Mouse (Mus musculus) megakaryocyte, embryonic 14.5 days (primary cell): ENCODE data around the gene Ghitm. TPM values are rescaled to one million over a fixed set of nuclear protein-coding genes. Genes with fewer than 3 reads are reported as not detected.
"Not testable (repeated sequence)": the region's sequence is repeated elsewhere in the genome, so short reads cannot be mapped to it uniquely, and the experiment has no call there.

Source experiments
- H3K27me3 ChIP-seq: replicated peaks from 2 replicates; pipeline ENCODE3; 2012; ENCODE audit warnings: inconsistent platforms
- H3K36me3 ChIP-seq: replicated peaks from 2 replicates; pipeline ENCODE3; 2012; ENCODE audit warnings: low read length, inconsistent platforms, mixed read lengths
- H3K4me1 ChIP-seq: 2 replicates; pipeline ENCODE4 v1.6.1; 2012; ENCODE audit warnings: inconsistent platforms
- H3K4me3 ChIP-seq: replicated peaks from 2 replicates; pipeline ENCODE3; 2012; ENCODE audit warnings: moderate library complexity, mild to moderate bottlenecking, inconsistent platforms
- H3K9me3 ChIP-seq: 2 replicates; pipeline ENCODE4 v1.6.1; 2012; ENCODE audit warnings: inconsistent platforms
- FLI1 ChIP-seq: IDR thresholded peaks from 2 replicates; pipeline ENCODE4 v1.6.1; 2012; ENCODE audit warnings: low read length, inconsistent platforms, mixed read lengths
- GATA1 ChIP-seq: IDR thresholded peaks from 3 replicates; pipeline ENCODE4 v1.6.1; 2012; ENCODE audit warnings: mixed read lengths, low read length, inconsistent platforms, borderline replicate concordance
- polyA plus RNA-seq: library from polyadenylated mRNA; stranded (reverse); fragments of >175 nt; gene quantifications from 2 replicates; pipeline ENCODE4 v1.2.3, GENCODE M21; 2012; ENCODE audit warnings: low replicate concordance; ENCODE audit not compliant: insufficient read depth

The Ghitm gene
- 12.5 and 20.9 TPM in 2 replicates for polyA plus RNA-seq

GRCm38 (mm10) chr14:37135127-37135593, at the start of gene Ghitm:
Gene Ghitm, minus strand, starts transcription at chr14:37135272.
- TF ChIP-seq GATA1 (no peak), FLI1 (no peak)
- Histone ChIP-seq H3K9me3 (no peaks in the 10 kb centered on the region), H3K27me3 (no peaks in the 10 kb centered on the region), H3K4me1 (peaks cover 31% of the 10 kb centered on the region), H3K4me3 (peak within 1 kb of the TSS; percentile 98), H3K36me3 (peaks cover 35% of the 10 kb centered on the region)

DNA sequence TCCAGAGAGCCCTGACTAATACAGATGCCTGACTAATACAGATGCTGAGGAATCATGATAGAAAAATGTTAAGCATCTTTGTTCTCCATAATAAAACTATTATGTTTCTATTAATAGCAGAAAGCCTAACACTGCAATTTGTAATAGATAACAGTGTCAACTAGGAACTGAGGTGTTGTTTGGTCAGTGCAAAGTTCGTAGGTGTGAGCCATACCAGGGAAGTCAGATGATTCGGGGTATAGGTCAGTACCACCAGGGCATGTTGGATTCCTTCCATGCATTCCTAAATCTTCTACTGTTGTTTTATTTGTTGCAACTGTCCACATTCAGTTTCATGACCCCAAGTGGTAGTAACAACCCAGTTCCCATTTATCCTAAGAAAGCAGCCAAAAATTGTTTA, 49.8 kb upstream of the Ghitm start:
- H3K9me3 ChIP-seq, result no peaks in the 10 kb centered on the region

DNA sequence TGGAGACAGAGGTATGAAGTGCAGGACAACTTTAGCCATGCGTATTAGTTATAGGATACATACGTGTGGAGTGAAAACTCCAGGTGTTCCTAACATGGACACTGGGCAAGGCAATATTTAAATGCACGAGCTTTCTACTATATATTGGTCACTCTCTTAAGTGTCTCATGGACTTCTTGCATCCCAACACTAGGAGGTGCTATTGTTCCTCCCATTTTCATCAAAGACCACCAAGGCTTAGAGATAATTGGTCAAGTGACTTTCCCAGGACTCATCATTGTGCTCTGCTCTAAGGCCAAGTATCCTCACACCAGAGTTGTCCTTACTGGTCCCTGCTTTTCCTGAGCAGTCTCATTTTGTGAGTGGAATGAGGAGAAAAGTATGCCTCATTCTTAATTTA, 39.4 kb upstream of the Ghitm start:
- Histone ChIP-seq H3K36me3 (no peaks in the 10 kb centered on the region), H3K27me3 (no peaks in the 10 kb centered on the region), H3K4me1 (no peaks in the 10 kb centered on the region), H3K4me3 (no peak overlapping the region), H3K9me3 (peaks cover 3% of the 10 kb centered on the region; the same call in 1 of the 2 replicates)
- TF ChIP-seq FLI1 (no peak), GATA1 (no peak)

More for the DNA sequence above, 49.8 kb upstream of the Ghitm start:
- Histone ChIP-seq H3K27me3 (no peaks in the 10 kb centered on the region), H3K4me1 (no peaks in the 10 kb centered on the region), H3K4me3 (no peak overlapping the region), H3K36me3 (no peaks in the 10 kb centered on the region)
- no peak for TF ChIP-seq GATA1
- no peak for TF ChIP-seq FLI1

DNA sequence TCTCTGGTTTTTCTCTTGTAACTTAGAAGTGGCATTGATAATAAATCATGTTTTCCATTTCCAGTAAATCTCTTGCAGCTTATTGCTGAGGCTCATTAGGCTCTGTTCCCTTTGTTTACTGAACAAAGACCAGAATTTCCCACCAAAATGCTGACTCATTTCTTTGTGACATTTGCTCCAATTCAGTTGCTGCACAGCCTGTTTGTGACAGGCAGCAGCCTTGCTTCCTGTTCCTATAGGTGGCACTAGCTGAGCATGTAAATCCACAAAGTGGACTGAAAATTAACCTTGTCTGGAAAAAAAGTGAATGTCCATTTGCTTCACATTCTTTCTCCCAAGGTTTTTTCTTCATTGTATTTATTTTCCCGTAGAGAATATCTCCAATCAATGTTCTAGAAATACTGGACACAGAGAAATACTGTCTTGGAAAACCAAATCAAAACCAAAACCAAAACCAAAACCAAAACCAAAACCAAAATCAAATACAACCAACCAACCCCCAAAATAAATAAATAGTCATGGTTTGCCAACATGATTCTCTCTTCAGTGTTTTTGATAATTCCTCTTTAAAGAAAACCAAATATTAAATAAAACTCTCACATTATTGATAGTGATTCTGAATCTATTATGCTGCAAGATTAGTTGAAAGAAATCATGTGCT, 30.3 kb upstream of the Ghitm start:
- peaks cover 49% of the 10 kb centered on the region for H3K4me1 ChIP-seq
- H3K9me3 ChIP-seq, result peaks cover 2% of the 10 kb centered on the region
- H3K27me3 ChIP-seq, result no peaks in the 10 kb centered on the region
- H3K36me3 ChIP-seq, result no peaks in the 10 kb centered on the region
- peak overlapping the region; percentile 56 for H3K4me3 ChIP-seq
- no peak for TF ChIP-seq FLI1
- TF ChIP-seq GATA1, result no peak

GRCm38 (mm10) chr14:37164392-37165032, 29.4 kb upstream of the Ghitm start:
- Histone ChIP-seq H3K4me3 (peak overlapping the region; percentile 40), H3K27me3 (no peaks in the 10 kb centered on the region), H3K4me1 (peaks cover 49% of the 10 kb centered on the region), H3K36me3 (no peaks in the 10 kb centered on the region), H3K9me3 (peaks cover 11% of the 10 kb centered on the region)
- TF ChIP-seq GATA1 (no peak), FLI1 (no peak)

GRCm38 (mm10) chr14:37163277-37163956, 28.3 kb upstream of the Ghitm start:
- Histone ChIP-seq H3K4me3 (peak overlapping the region; percentile 10), H3K36me3 (no peaks in the 10 kb centered on the region), H3K27me3 (no peaks in the 10 kb centered on the region), H3K9me3 (peaks cover 12% of the 10 kb centered on the region), H3K4me1 (peaks cover 49% of the 10 kb centered on the region)
- no peak for TF ChIP-seq GATA1
- TF ChIP-seq FLI1, result no peak

- Histone ChIP-seq H3K4me1 (no peaks in the 10 kb centered on the region), H3K9me3 (peaks cover 27% of the 10 kb centered on the region), H3K36me3 (no peaks in the 10 kb centered on the region), H3K4me3 (no peak overlapping the region), H3K27me3 (no peaks in the 10 kb centered on the region)
- TF ChIP-seq FLI1, result no peak
- no peak for TF ChIP-seq GATA1
Observed at GRCm38 (mm10) chr14:37154391-37154790, 19.3 kb upstream of the Ghitm start.

GRCm38 (mm10) chr14:37139051-37139710, 4.1 kb upstream of the Ghitm start:
- Histone ChIP-seq H3K4me3 (no peak overlapping the region), H3K9me3 (peaks cover 6% of the 10 kb centered on the region; the same call in 1 of the 2 replicates), H3K36me3 (no peaks in the 10 kb centered on the region), H3K4me1 (peaks cover 29% of the 10 kb centered on the region), H3K27me3 (no peaks in the 10 kb centered on the region)
- TF ChIP-seq GATA1 (no peak), FLI1 (no peak)

- not testable (repeated sequence) for H3K4me3 ChIP-seq
- Histone ChIP-seq H3K36me3 (peaks cover 12% of the 10 kb centered on the region), H3K4me1 (peaks cover 39% of the 10 kb centered on the region)
Observed at GRCm38 (mm10) chr14:37137596-37137995, 2.5 kb upstream of the Ghitm start.

GRCm38 (mm10) chr14:37136110-37136509, 1.0 kb upstream of the Ghitm start:
- H3K9me3 ChIP-seq, result no peaks in the 10 kb centered on the region
- peaks cover 35% of the 10 kb centered on the region for H3K4me1 ChIP-seq
- peak overlapping the region; percentile 98 for H3K4me3 ChIP-seq
- no peak for TF ChIP-seq FLI1
- no peak for TF ChIP-seq GATA1
- H3K36me3 ChIP-seq, result peaks cover 26% of the 10 kb centered on the region
- no peaks in the 10 kb centered on the region for H3K27me3 ChIP-seq

More at GRCm38 (mm10) chr14:37137596-37137995, 2.5 kb upstream of the Ghitm start:
- not testable (repeated sequence) for H3K9me3 ChIP-seq, H3K27me3 ChIP-seq
